Mouse (Mus musculus) midbrain, embryonic 14.5 days (tissue): ENCODE measurements around the gene Gab1. TPM values are rescaled to one million over a fixed set of nuclear protein-coding genes. Genes with fewer than 3 reads are reported as not detected.

ENCODE experiments used
- ATAC-seq: fragments of 200-750 bp; cut with Nextera tagmentation; 2 replicates; pipeline ENCODE4 v1.8.0; 2017; ENCODE audit warnings: moderate number of reproducible peaks, moderate library complexity; ENCODE audit not compliant: low FRiP score, low TSS enrichment
- DNase-seq: peaks from one replicate; pipeline ENCODE4 v3.0.0-alpha.2; 2015
- H3K27ac ChIP-seq: fragments of 300-500 bp; sonication (generic); replicated peaks from 2 replicates; pipeline ENCODE4 v1.5.1; 2014; ENCODE audit warnings: mild to moderate bottlenecking, low read depth, low read length, moderate library complexity
- H3K27me3 ChIP-seq: fragments of 300-500 bp; sonication (generic); 2 replicates; pipeline ENCODE4 v1.6.1; 2014; ENCODE audit warnings: low read length, control low read depth, mixed read lengths; ENCODE audit not compliant: control insufficient read depth, insufficient read depth
- H3K36me3 ChIP-seq: fragments of 300-500 bp; sonication (generic); 2 replicates; pipeline ENCODE4 v1.6.1; 2014; ENCODE audit warnings: low read length, control low read depth; ENCODE audit not compliant: control insufficient read depth, insufficient read depth
- H3K4me1 ChIP-seq: fragments of 300-500 bp; sonication (generic); 2 replicates; pipeline ENCODE4 v1.6.1; 2014; ENCODE audit warnings: mild to moderate bottlenecking, antibody characterized with exemption, low read length, control low read depth; ENCODE audit not compliant: control insufficient read depth, insufficient read depth
- H3K4me2 ChIP-seq: fragments of 300-500 bp; sonication (generic); 2 replicates; pipeline ENCODE4 v1.6.1; 2014; ENCODE audit warnings: mild to moderate bottlenecking, low read length, moderate library complexity
- H3K4me3 ChIP-seq: fragments of 300-500 bp; sonication (generic); replicated peaks from 2 replicates; pipeline ENCODE4 v1.5.1; 2014; ENCODE audit warnings: low read depth, low read length
- H3K9ac ChIP-seq: fragments of 300-500 bp; sonication (generic); replicated peaks from 2 replicates; pipeline ENCODE4 v1.6.1; 2014; ENCODE audit warnings: mild to moderate bottlenecking, low read length, moderate library complexity
- H3K9me3 ChIP-seq: fragments of 300-500 bp; sonication (generic); 2 replicates; pipeline ENCODE4 v1.6.1; 2016; ENCODE audit warnings: low read length, control low read depth, mixed read lengths; ENCODE audit not compliant: control insufficient read depth
- WGBS: fragments of 180-500 bp; shearing (Covaris S2); extraction: QIAGEN DNeasy Blood & Tissue Kit; methylation state at CpG from one replicate; pipeline ENCODE4 v1.1.7; 2014; 5-methylcytosine and 5-hydroxymethylcytosine counted together
- polyA plus RNA-seq: library from polyadenylated mRNA; unstranded; fragments of >200 nt; fragmentation: Nextera tagmentation; extraction: Ambion mirVana; gene quantifications from 2 replicates; pipeline ENCODE4 v1.2.1, GENCODE M21; 2014

Gene Gab1
- polyA plus RNA-seq, 1 experiment from 2014 or later = 13.0 TPM

GRCm38 (mm10) chr8:80911400-80911799, 31.1 kb upstream of the Gab1 start:
- Histone ChIP-seq H3K4me3 (no peak overlapping the region), H3K9me3 (no peaks in the 10 kb centered on the region), H3K4me2 (no peak overlapping the region), H3K27ac (no peak overlapping the region), H3K36me3 (no peaks in the 10 kb centered on the region), H3K4me1 (no peaks in the 10 kb centered on the region), H3K27me3 (no peaks in the 10 kb centered on the region), H3K9ac (no peak overlapping the region)
- WGBS = 67% methylated on average over 5 of the region's 5 CpGs
- ATAC-seq (no peak), DNase-seq (no peak)

GRCm38 (mm10) chr8:80908262-80908907, 28.1 kb upstream of the Gab1 start:
- Histone ChIP-seq H3K9me3 (no peaks in the 10 kb centered on the region), H3K4me2 (no peak overlapping the region), H3K4me3 (no peak overlapping the region), H3K27ac (no peak overlapping the region), H3K36me3 (no peaks in the 10 kb centered on the region), H3K27me3 (no peaks in the 10 kb centered on the region), H3K9ac (no peak overlapping the region), H3K4me1 (no peaks in the 10 kb centered on the region)
- no peak for ATAC-seq
- DNase-seq = peak; percentile 5
- 69% methylated on average over 6 of the region's 6 CpGs for WGBS

GRCm38 (mm10) chr8:80902354-80902753, 22.0 kb upstream of the Gab1 start:
- no peaks in the 10 kb centered on the region for H3K9me3 ChIP-seq
- no peak for DNase-seq
- H3K36me3 ChIP-seq = no peaks in the 10 kb centered on the region
- H3K4me1 ChIP-seq = no peaks in the 10 kb centered on the region
- ATAC-seq = no peak
- no peak overlapping the region for H3K27ac ChIP-seq
- no peak overlapping the region for H3K4me3 ChIP-seq
- no peak overlapping the region for H3K9ac ChIP-seq
- H3K27me3 ChIP-seq = no peaks in the 10 kb centered on the region
- WGBS = 86% methylated on average over 9 of the region's 9 CpGs
- H3K4me2 ChIP-seq = no peak overlapping the region

GRCm38 (mm10) chr8:80899364-80899763, 19.0 kb upstream of the Gab1 start:
- no peak overlapping the region for H3K27ac ChIP-seq
- no peaks in the 10 kb centered on the region for H3K4me1 ChIP-seq
- ATAC-seq = no peak

GRCm38 (mm10) chr8:80896026-80896425, 15.7 kb upstream of the Gab1 start:
- H3K27ac ChIP-seq = no peak overlapping the region
- no peak for ATAC-seq
- no peak overlapping the region for H3K9ac ChIP-seq
- H3K9me3 ChIP-seq = no peaks in the 10 kb centered on the region
- H3K4me3 ChIP-seq = no peak overlapping the region
- no peaks in the 10 kb centered on the region for H3K36me3 ChIP-seq
- no peak overlapping the region for H3K4me2 ChIP-seq
- WGBS = 83% methylated on average over 5 of the region's 5 CpGs
- no peaks in the 10 kb centered on the region for H3K4me1 ChIP-seq
- DNase-seq = no peak
- no peaks in the 10 kb centered on the region for H3K27me3 ChIP-seq

More at GRCm38 (mm10) chr8:80899364-80899763, 19.0 kb upstream of the Gab1 start:
- H3K9me3 ChIP-seq = no peaks in the 10 kb centered on the region
- H3K36me3 ChIP-seq = no peaks in the 10 kb centered on the region
- no peak overlapping the region for H3K4me3 ChIP-seq
- H3K27me3 ChIP-seq = no peaks in the 10 kb centered on the region
- H3K4me2 ChIP-seq = no peak overlapping the region
- H3K9ac ChIP-seq = no peak overlapping the region
- DNase-seq = no peak

GRCm38 (mm10) chr8:80895397-80895796, 15.1 kb upstream of the Gab1 start:
- Histone ChIP-seq H3K4me1 (no peaks in the 10 kb centered on the region), H3K36me3 (no peaks in the 10 kb centered on the region), H3K9me3 (no peaks in the 10 kb centered on the region), H3K4me2 (no peak overlapping the region), H3K9ac (no peak overlapping the region), H3K27me3 (no peaks in the 10 kb centered on the region), H3K4me3 (no peak overlapping the region), H3K27ac (no peak overlapping the region)
- WGBS = 25% methylated on average over 6 of the region's 6 CpGs
- peak; percentile 52 for DNase-seq
- no peak for ATAC-seq

GRCm38 (mm10) chr8:80894528-80894927, 14.2 kb upstream of the Gab1 start:
- Histone ChIP-seq H3K4me3 (no peak overlapping the region), H3K27ac (no peak overlapping the region), H3K4me2 (no peak overlapping the region), H3K9ac (no peak overlapping the region), H3K4me1 (no peaks in the 10 kb centered on the region), H3K27me3 (no peaks in the 10 kb centered on the region), H3K9me3 (no peaks in the 10 kb centered on the region), H3K36me3 (no peaks in the 10 kb centered on the region)
- 86% methylated on average over 3 of the region's 3 CpGs for WGBS
- ATAC-seq (no peak), DNase-seq (no peak)

GRCm38 (mm10) chr8:80879426-80880195, 708 bp downstream of the Gab1 start:
- Histone ChIP-seq H3K9ac (peak overlapping the region; percentile 68), H3K4me3 (peak overlapping the region; percentile 75), H3K27me3 (peaks cover 7% of the 10 kb centered on the region; the same call in 1 of the 2 replicates), H3K27ac (peak overlapping the region; percentile 83), H3K36me3 (no peaks in the 10 kb centered on the region), H3K9me3 (no peaks in the 10 kb centered on the region), H3K4me1 (peaks cover 12% of the 10 kb centered on the region), H3K4me2 (peak overlapping the region; percentile 80)
- under 1% methylated on average over 88 of the region's 90 CpGs for WGBS
- DNase-seq = peak; percentile 80
- ATAC-seq = peak; percentile 59
